Mouse (Mus musculus): ENCODE results near the gene Dusp1.
A peak's percentile ranks its signal among the peaks of the same experiment; 100 is the strongest.

Gene Dusp1

GRCm38 (mm10) chr17:26561651-26562181 is at the start of gene Dusp1:
TSS of gene Dusp1 (minus strand) at chr17:26562128.
- DNase-seq = no peak

- DNase-seq = peak; percentile 56
Observed at GRCm38 (mm10) chr17:26611328-26611727, 49.4 kb upstream of the Dusp1 start.

- no peak for DNase-seq
Observed at GRCm38 (mm10) chr17:26609820-26610219, 47.9 kb upstream of the Dusp1 start.

- DNase-seq = no peak
Observed at GRCm38 (mm10) chr17:26608877-26609276, 46.9 kb upstream of the Dusp1 start.

- DNase-seq = no peak
Observed at GRCm38 (mm10) chr17:26608348-26608747, 46.4 kb upstream of the Dusp1 start.

- no peak for DNase-seq
Observed at GRCm38 (mm10) chr17:26606516-26606915, 44.6 kb upstream of the Dusp1 start.

GRCm38 (mm10) chr17:26605636-26606035 is 43.7 kb upstream of the Dusp1 start:
- no peak for DNase-seq

- DNase-seq = no peak
Observed at GRCm38 (mm10) chr17:26603311-26603710, 41.4 kb upstream of the Dusp1 start.

GRCm38 (mm10) chr17:26602371-26602885 is 40.5 kb upstream of the Dusp1 start:
- DNase-seq = peak; percentile 58

GRCm38 (mm10) chr17:26601926-26602325 is 40.0 kb upstream of the Dusp1 start:
- no peak for DNase-seq

GRCm38 (mm10) chr17:26601514-26601913 is 39.6 kb upstream of the Dusp1 start:
- DNase-seq = no peak

GRCm38 (mm10) chr17:26600913-26601447 is 39.1 kb upstream of the Dusp1 start:
- no peak for DNase-seq

- DNase-seq = no peak
Observed at GRCm38 (mm10) chr17:26598845-26599244, 36.9 kb upstream of the Dusp1 start.

- no peak for DNase-seq
Observed at GRCm38 (mm10) chr17:26596856-26597481, 35.0 kb upstream of the Dusp1 start.

- DNase-seq = peak; percentile 64
Observed at GRCm38 (mm10) chr17:26596168-26596658, 34.3 kb upstream of the Dusp1 start.

- DNase-seq = no peak
Observed at GRCm38 (mm10) chr17:26595448-26596167, 33.7 kb upstream of the Dusp1 start.

- no peak for DNase-seq
Observed at GRCm38 (mm10) chr17:26594958-26595357, 33.0 kb upstream of the Dusp1 start.

- no peak for DNase-seq
Observed at GRCm38 (mm10) chr17:26594171-26594570, 32.2 kb upstream of the Dusp1 start.

- DNase-seq = no peak
Observed at GRCm38 (mm10) chr17:26593199-26593598, 31.3 kb upstream of the Dusp1 start.

GRCm38 (mm10) chr17:26592510-26592909 is 30.6 kb upstream of the Dusp1 start:
- DNase-seq = peak; percentile 47

GRCm38 (mm10) chr17:26587961-26588487 is 26.1 kb upstream of the Dusp1 start:
- DNase-seq = no peak

GRCm38 (mm10) chr17:26584558-26585136 is 22.7 kb upstream of the Dusp1 start:
- DNase-seq = peak; percentile 81

- DNase-seq = no peak
Observed at GRCm38 (mm10) chr17:26584063-26584462, 22.1 kb upstream of the Dusp1 start.
